Mouse (Mus musculus): ENCODE measurements at regions not wholly inside any gene's neighbourhood (a gene's known extent, or its start where the extent isn't known, plus 50 kb on each side); places are given as distances from the start of the nearest gene placed in this dataset.
A peak's percentile ranks its signal among the peaks of the same experiment; 100 is the strongest.

GRCm38 (mm10) chr1:15155046-15155445 lies 938.1 kb downstream of the 4930444P10Rik start:
- ATAC-seq (replicated peaks; ENCODE audit: poor library complexity), result no peak

DNA sequence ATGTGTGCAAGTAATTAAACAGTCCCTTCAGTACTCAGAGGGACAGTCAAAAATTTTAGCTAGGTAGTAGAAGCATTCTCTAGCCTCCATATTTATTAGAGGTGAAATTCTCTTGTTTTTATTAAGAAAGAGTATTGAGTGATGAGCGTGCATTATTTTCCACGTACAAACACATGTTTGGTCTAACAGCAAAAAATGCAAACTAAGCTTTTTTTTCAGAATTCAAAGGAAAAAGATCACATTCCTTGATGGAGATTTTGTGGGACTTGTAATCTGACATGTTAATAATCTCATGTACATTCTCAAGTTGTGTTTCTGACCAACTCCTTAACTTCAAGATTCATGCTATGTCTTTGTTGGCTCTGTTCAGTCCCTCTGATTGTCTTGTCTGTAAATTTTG lies 939.2 kb downstream of the 4930444P10Rik start:
- ATAC-seq (replicated peaks; ENCODE audit: poor library complexity), result no peak

GRCm38 (mm10) chr1:15143922-15144591 lies 949.1 kb downstream of the 4930444P10Rik start:
- ATAC-seq (replicated peaks; ENCODE audit: poor library complexity), result no peak

GRCm38 (mm10) chr1:15118462-15118861 lies 974.7 kb downstream of the 4930444P10Rik start:
- no peak for ATAC-seq (replicated peaks; ENCODE audit: poor library complexity)

- ATAC-seq (replicated peaks; ENCODE audit: poor library complexity), result no peak
Observed at GRCm38 (mm10) chr1:15111420-15111819, 981.7 kb downstream of the 4930444P10Rik start.

- no peak for ATAC-seq (replicated peaks; ENCODE audit: poor library complexity)
Observed at GRCm38 (mm10) chr1:15070331-15070730, 1022.8 kb downstream of the 4930444P10Rik start.

DNA sequence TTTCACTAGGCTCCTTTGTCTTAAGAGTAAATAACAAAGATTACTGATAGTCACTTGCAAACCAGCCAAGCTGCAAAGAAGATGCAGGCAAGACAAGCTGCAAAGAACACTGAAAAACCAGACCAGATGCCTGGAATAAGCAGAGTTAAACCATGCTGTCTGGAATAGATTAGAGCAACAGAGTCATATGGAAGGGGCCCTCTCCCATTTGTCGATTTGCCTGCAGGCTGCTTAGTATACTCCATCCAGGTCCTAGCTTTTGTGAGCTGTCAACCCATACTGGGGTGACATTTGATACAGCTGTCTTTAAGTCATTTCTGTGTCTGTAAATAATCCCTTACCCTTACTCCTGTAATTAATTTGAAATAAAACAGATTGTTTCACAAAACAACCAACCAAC lies 1059.1 kb downstream of the 4930444P10Rik start:
- ATAC-seq (replicated peaks; ENCODE audit: poor library complexity), result no peak

- no peak for ATAC-seq (replicated peaks; ENCODE audit: poor library complexity)
Observed at GRCm38 (mm10) chr1:15018460-15018779, 1074.7 kb downstream of the 4930444P10Rik start.

- ATAC-seq (replicated peaks; ENCODE audit: poor library complexity), result no peak
Observed at GRCm38 (mm10) chr1:15017689-15018459, 1075.3 kb downstream of the 4930444P10Rik start.

- peak; percentile 79; the same call in 1 of the 2 replicates for ATAC-seq (replicated peaks; ENCODE audit: poor library complexity)
Observed at GRCm38 (mm10) chr1:15007663-15008344, 1085.3 kb downstream of the 4930444P10Rik start.

- peak; percentile 83 for ATAC-seq (replicated peaks; ENCODE audit: poor library complexity)
Observed at GRCm38 (mm10) chr1:14995348-14995747, 1097.8 kb downstream of the 4930444P10Rik start.

- no peak; the same call in 1 of the 2 replicates for ATAC-seq (replicated peaks; ENCODE audit: poor library complexity)
Observed at GRCm38 (mm10) chr1:14980093-14980711, 1112.9 kb downstream of the 4930444P10Rik start.
